7 mouse cellular contexts compared by ENCODE assay signal in genomic region chr11:102375196-102376173, GRCm38 (mm10). TPM values are rescaled to one million over a fixed set of nuclear protein-coding genes. Genes with fewer than 3 reads are reported as not detected.
DNase-seq lines count a peak whose midpoint lies in the region; ATAC-seq and TF ChIP-seq lines count a peak whose summit lies in the region.

No protein-coding gene starts in this region.

- DNase-seq in adrenal gland, adult 8-10 months = peak; percentile 89
- DNase-seq in cerebellum, postnatal 25 days = peak; percentile 72 to 75
- peak; percentile 28 to 43 for DNase-seq in gastrocnemius, postnatal 36 days
- DNase-seq in liver, postnatal 0 days = peak; percentile 84
- peak; percentile 53 for DNase-seq in retina, embryonic 14.5 days (ENCODE audit: low spot score)
- no peak for DNase-seq in frontal cortex, postnatal 36 days (ENCODE audit: low spot score in 2 of 2)

- 0 out of 2 replicates have a peak, but pooled peaks cover 3% of the 10 kb centered on the region for H3K27me3 ChIP-seq in intestine, embryonic 16.5 days (replicated peaks; ENCODE audit: control insufficient read depth, insufficient read depth, low read length)
- H3K27me3 ChIP-seq in liver, postnatal 0 days (ENCODE audit: insufficient read depth, low read length) = peaks cover 3% of the 10 kb centered on the region; the same call in 1 of the 2 replicates

- WGBS in intestine, embryonic 16.5 days = 4% methylated on average over 23 of the region's 23 CpGs
- WGBS in liver, postnatal 0 days (ENCODE audit: insufficient replicate concordance) = 7% methylated on average over 23 of the region's 23 CpGs

- TF ChIP-seq EP300 in liver, postnatal 0 days (IDR thresholded peaks at IDR 0.05; ENCODE audit: low read depth) = peak; percentile 98

- peaks cover 19% of the 10 kb centered on the region for H3K4me1 ChIP-seq in intestine, embryonic 16.5 days (ENCODE audit: control insufficient read depth, insufficient read depth, low read length)
- peaks cover 26% of the 10 kb centered on the region for H3K4me1 ChIP-seq in liver, postnatal 0 days (ENCODE audit: insufficient read depth)

- no peak for TF ChIP-seq CTCF in liver, postnatal 0 days (IDR thresholded peaks at IDR 0.05; ENCODE audit: low read depth)

- H3K9ac ChIP-seq in intestine, embryonic 16.5 days (ENCODE audit: low read depth, low read length) = peak overlapping the region; percentile 59
- peak overlapping the region; percentile 85 for H3K9ac ChIP-seq in liver, postnatal 0 days (replicated peaks)

- 0 out of 2 replicates have a peak, but pooled peaks cover 5% of the 10 kb centered on the region for H3K9me3 ChIP-seq in intestine, embryonic 16.5 days (ENCODE audit: control insufficient read depth, low read length)
- peaks cover 6% of the 10 kb centered on the region for H3K9me3 ChIP-seq in liver, postnatal 0 days (ENCODE audit: low read length)

- peak overlapping the region; percentile 35 for H3K4me3 ChIP-seq in intestine, embryonic 16.5 days (ENCODE audit: low read length)
- peak overlapping the region; percentile 37 for H3K4me3 ChIP-seq in liver, postnatal 0 days (ENCODE audit: low read depth, low read length)

- peak overlapping the region; percentile 89 for H3K27ac ChIP-seq in intestine, embryonic 16.5 days (ENCODE audit: low read length)
- H3K27ac ChIP-seq in liver, postnatal 0 days (ENCODE audit: low read depth) = peak overlapping the region; percentile 99

- intact Hi-C loops in gastrocnemius, postnatal 36 days (cut with DNase I) = no loop called here

- peak; percentile 93 for ATAC-seq in intestine, embryonic 16.5 days
- peak; percentile 89 for ATAC-seq in liver, postnatal 0 days

- H3K4me2 ChIP-seq in intestine, embryonic 16.5 days (ENCODE audit: low read depth, low read length) = peak overlapping the region; percentile 51
- peak overlapping the region; percentile 69 for H3K4me2 ChIP-seq in liver, postnatal 0 days (ENCODE audit: low read depth, low read length)

- no peaks in the 10 kb centered on the region for H3K36me3 ChIP-seq in intestine, embryonic 16.5 days (ENCODE audit: control insufficient read depth, insufficient read depth, low read length)
- H3K36me3 ChIP-seq in liver, postnatal 0 days (replicated peaks; ENCODE audit: insufficient read depth, low read length) = no peaks in the 10 kb centered on the region

RNA-seq across cellular contexts. Expression of gene Slc4a1, which starts 9.5 kb away (rescaled TPM):
- under 1 TPM; 0.06 to 0.70 (median 0.31) TPM for total RNA-seq in adrenal gland, adult 8-10 months (2022)
- under 1 TPM in 1 of 2 experiments, not detected in 1; 0.31 TPM for total RNA-seq in gastrocnemius, postnatal 36 days (2021)
- polyA plus RNA-seq in intestine, embryonic 16.5 days (2015; fragmentation: Nextera tagmentation; extraction: Ambion mirVana) = 11.2 and 19.3 TPM in 2 replicates
- 311 and 329 TPM in 2 replicates for polyA plus RNA-seq in liver, postnatal 0 days (2015; fragmentation: Nextera tagmentation; extraction: Ambion mirVana)

RNA-seq across cellular contexts. Expression of gene Rundc3a, which starts 17.7 kb away (rescaled TPM):
- total RNA-seq in adrenal gland, adult 8-10 months (2022) = 10 to 100 TPM; 53.9 to 83.9 (median 77.5) TPM
- not detected for total RNA-seq in gastrocnemius, postnatal 36 days (2021)
- polyA plus RNA-seq in intestine, embryonic 16.5 days (2015; fragmentation: Nextera tagmentation; extraction: Ambion mirVana) = 6.0 and 6.8 TPM in 2 replicates
- 1.8 and 2.4 TPM in 2 replicates for polyA plus RNA-seq in liver, postnatal 0 days (2015; fragmentation: Nextera tagmentation; extraction: Ambion mirVana)

RNA-seq across cellular contexts. Expression of gene Slc25a39, which starts 32.3 kb away (rescaled TPM):
- total RNA-seq in adrenal gland, adult 8-10 months (2022) = 100 to 1,000 TPM; 343 to 469 (median 379) TPM
- total RNA-seq in gastrocnemius, postnatal 36 days (2021) = 10 to 100 TPM; 56.2 to 64.3 TPM
- polyA plus RNA-seq in intestine, embryonic 16.5 days (2015; fragmentation: Nextera tagmentation; extraction: Ambion mirVana) = 366 and 376 TPM in 2 replicates
- polyA plus RNA-seq in liver, postnatal 0 days (2015; fragmentation: Nextera tagmentation; extraction: Ambion mirVana) = 510 and 522 TPM in 2 replicates

RNA-seq across cellular contexts. Expression of gene Grn, which starts 54.6 kb away (rescaled TPM):
- 100 to 1,000 TPM; 171 to 220 (median 202) TPM for total RNA-seq in adrenal gland, adult 8-10 months (2022)
- 10 to 100 TPM; 23.5 to 24.8 TPM for total RNA-seq in gastrocnemius, postnatal 36 days (2021)
- 221 and 245 TPM in 2 replicates for polyA plus RNA-seq in intestine, embryonic 16.5 days (2015; fragmentation: Nextera tagmentation; extraction: Ambion mirVana)
- polyA plus RNA-seq in liver, postnatal 0 days (2015; fragmentation: Nextera tagmentation; extraction: Ambion mirVana) = 156 and 161 TPM in 2 replicates

RNA-seq across cellular contexts. Expression of gene Ubtf, which starts 55.9 kb away (rescaled TPM):
- total RNA-seq in adrenal gland, adult 8-10 months (2022) = 100 to 1,000 TPM in 1 of 4 experiments, 10 to 100 TPM in 3; 87.3 to 115 (median 94.5) TPM
- 10 to 100 TPM; 29.1 to 37.7 TPM for total RNA-seq in gastrocnemius, postnatal 36 days (2021)
- polyA plus RNA-seq in intestine, embryonic 16.5 days (2015; fragmentation: Nextera tagmentation; extraction: Ambion mirVana) = 65.5 and 66.0 TPM in 2 replicates
- 32.4 and 32.5 TPM in 2 replicates for polyA plus RNA-seq in liver, postnatal 0 days (2015; fragmentation: Nextera tagmentation; extraction: Ambion mirVana)

Comparison
In these comparisons a context has a peak if more than half of its experiments do, and no peak if none do; other contexts are left out.
1. DNase-seq: peak in adrenal gland, adult 8-10 months (single experiment), cerebellum, postnatal 25 days (2 of 2), gastrocnemius, postnatal 36 days (2 of 2), liver, postnatal 0 days (single experiment) and retina, embryonic 14.5 days (single experiment); none in frontal cortex, postnatal 36 days (0 of 2).
2. RNA of gene Rundc3a, which starts 17.7 kb away (total RNA-seq): 53.9 to 83.9 TPM in adrenal gland, adult 8-10 months; not detected in gastrocnemius, postnatal 36 days; every median in the first group is over 10 times any median in the second.
3. RNA of gene Slc25a39, which starts 32.3 kb away (total RNA-seq): 343 to 469 TPM in adrenal gland, adult 8-10 months; 56.2 to 64.3 TPM in gastrocnemius, postnatal 36 days; every median in the first group is over 4 times any median in the second.